Mouse (Mus musculus) MEL (cell line): ENCODE measurements around the gene Gstt3. TPM values are rescaled to one million over a fixed set of nuclear protein-coding genes. Genes with fewer than 3 reads are reported as not detected.

ENCODE experiments used
- DNase-seq: peaks from one replicate; pipeline ENCODE4 v3.0.0; 2011; ENCODE audit warnings: low read depth, low spot score
- H3K27ac ChIP-seq: 2 replicates; pipeline ENCODE4 v1.5.1; 2012; ENCODE audit warnings: low read depth, mild to moderate bottlenecking, control low read depth, low read length, moderate library complexity; ENCODE audit not compliant: control insufficient read depth
- H3K27me3 ChIP-seq, 2 experiments: fragments of 150-350 bp in 1 of 2; sonication (generic) in 1 of 2; 2 replicates each; pipeline ENCODE4 v1.6.1; 2012; ENCODE audit warnings: low read length in 2 of 2, mild to moderate bottlenecking in 2 of 2, improper control_type of control experiment in 1 of 2, moderate library complexity in 1 of 2; ENCODE audit not compliant: insufficient read depth in 2 of 2, control insufficient read depth in 1 of 2
- H3K36me3 ChIP-seq, 2 experiments: 2 replicates each; pipeline ENCODE4 v1.6.1; 2012 to 2014; ENCODE audit warnings: low read length in 2 of 2, improper control_type of control experiment in 1 of 2, inconsistent platforms in 1 of 2, mild to moderate bottlenecking in 1 of 2; ENCODE audit not compliant: insufficient read depth in 2 of 2, control insufficient read depth in 1 of 2
- H3K4me1 ChIP-seq, 2 experiments: fragments of 150-350 bp in 1 of 2; sonication (generic) in 1 of 2; 2 replicates each; pipeline ENCODE4 v1.6.1; 2012; ENCODE audit warnings: low read length in 2 of 2, improper control_type of control experiment in 1 of 2, mild to moderate bottlenecking in 1 of 2; ENCODE audit not compliant: insufficient read depth in 2 of 2, control insufficient read depth in 1 of 2
- H3K4me3 ChIP-seq, 2 experiments: fragments of 150-350 bp in 1 of 2; sonication (generic) in 1 of 2; 2 replicates each; pipeline ENCODE4 v1.5.1; 2012; ENCODE audit warnings: low read depth in 2 of 2, low read length in 2 of 2, mild to moderate bottlenecking in 2 of 2, moderate library complexity in 2 of 2, control low read depth in 1 of 2, improper control_type of control experiment in 1 of 2; ENCODE audit not compliant: control insufficient read depth in 1 of 2, insufficient read depth in 1 of 2
- H3K79me2 ChIP-seq: 2 replicates; pipeline ENCODE4 v1.6.1; 2012; ENCODE audit warnings: mild to moderate bottlenecking, low read length, moderate library complexity; ENCODE audit not compliant: control insufficient read depth, poor library complexity, insufficient read depth
- H3K9ac ChIP-seq: 2 replicates; pipeline ENCODE4 v1.6.1; 2012; ENCODE audit warnings: low read depth, mild to moderate bottlenecking, control low read depth, low read length, moderate library complexity; ENCODE audit not compliant: control insufficient read depth, poor library complexity, severe bottlenecking
- H3K9me3 ChIP-seq: fragments of 150-350 bp; sonication (generic); replicated peaks from 2 replicates; pipeline ENCODE4 v1.6.1; 2012; ENCODE audit warnings: mild to moderate bottlenecking, low read length, improper control_type of control experiment, moderate library complexity; ENCODE audit not compliant: insufficient read depth
- CHD1 ChIP-seq: IDR thresholded peaks from 2 replicates; pipeline ENCODE4 v1.6.1; 2012; ENCODE audit warnings: low read depth, mild to moderate bottlenecking, inconsistent platforms, low read length, improper control_type of control experiment
- CHD2 ChIP-seq: IDR thresholded peaks from 2 replicates; pipeline ENCODE4 v1.6.1; 2011; ENCODE audit warnings: low read length, improper control_type of control experiment
- CTCF ChIP-seq, 3 experiments: IDR thresholded peaks in 2 of 3; conservative IDR thresholded peaks in 1 of 3; 2 replicates each; pipeline ENCODE4 v1.5.1; 2011 to 2012; ENCODE audit warnings: low read length in 3 of 3, low read depth in 2 of 3, mild to moderate bottlenecking in 2 of 3, improper control_type of control experiment in 1 of 3, inconsistent platforms in 1 of 3, mixed read lengths in 1 of 3, moderate library complexity in 1 of 3; ENCODE audit not compliant: control insufficient read depth in 1 of 3, insufficient read depth in 1 of 3, poor library complexity in 1 of 3, severe bottlenecking in 1 of 3
- ELF1 ChIP-seq: IDR thresholded peaks from 2 replicates; pipeline ENCODE4 v1.6.1; 2014; ENCODE audit warnings: low read depth, mild to moderate bottlenecking, inconsistent platforms, low read length, improper control_type of control experiment, moderate library complexity
- EP300 ChIP-seq, 2 experiments: IDR thresholded peaks; 2 replicates each; pipeline ENCODE4 v1.6.1; 2011; ENCODE audit warnings: improper control_type of control experiment in 2 of 2, low read length in 2 of 2, low read depth in 1 of 2, mild to moderate bottlenecking in 1 of 2
- ETS1 ChIP-seq: IDR thresholded peaks from 2 replicates; pipeline ENCODE4 v1.6.1; 2012; ENCODE audit warnings: low read depth, mild to moderate bottlenecking, inconsistent platforms, low read length, improper control_type of control experiment, moderate library complexity
- GATA1 ChIP-seq: IDR thresholded peaks from 2 replicates; pipeline ENCODE4 v1.6.1; 2011; ENCODE audit warnings: low read depth, low read length, improper control_type of control experiment
- HCFC1 ChIP-seq: IDR thresholded peaks from 2 replicates; pipeline ENCODE4 v1.6.1; 2012; ENCODE audit warnings: low read depth, mild to moderate bottlenecking, inconsistent platforms, low read length, improper control_type of control experiment, moderate library complexity
- KAT2A ChIP-seq: conservative IDR thresholded peaks from 2 replicates; pipeline ENCODE4 v1.6.1; 2012; ENCODE audit warnings: low read depth, low read length, improper control_type of control experiment, inconsistent platforms
- MAFK ChIP-seq: IDR thresholded peaks from 2 replicates; pipeline ENCODE4 v1.6.1; 2011; ENCODE audit warnings: low read depth, mild to moderate bottlenecking, low read length, improper control_type of control experiment, borderline replicate concordance
- MAZ ChIP-seq: IDR thresholded peaks from 2 replicates; pipeline ENCODE4 v1.6.1; 2012; ENCODE audit warnings: low read depth, mild to moderate bottlenecking, inconsistent platforms, low read length, improper control_type of control experiment
- MEF2A ChIP-seq: IDR thresholded peaks from 2 replicates; pipeline ENCODE4 v1.6.1; 2014; ENCODE audit warnings: low read depth, mild to moderate bottlenecking, inconsistent platforms, low read length, improper control_type of control experiment; ENCODE audit not compliant: poor library complexity, insufficient replicate concordance, severe bottlenecking; ENCODE audit errors: extremely low read depth
- MXI1 ChIP-seq: IDR thresholded peaks from 2 replicates; pipeline ENCODE4 v1.6.1; 2011; ENCODE audit warnings: mild to moderate bottlenecking, low read depth, low read length, improper control_type of control experiment
- MYB ChIP-seq: IDR thresholded peaks from 2 replicates; pipeline ENCODE4 v1.6.1; 2011; ENCODE audit warnings: mild to moderate bottlenecking, low read depth, low read length, improper control_type of control experiment
- NRF1 ChIP-seq: IDR thresholded peaks from 2 replicates; pipeline ENCODE4 v1.6.1; 2014; ENCODE audit warnings: low read depth, mild to moderate bottlenecking, inconsistent platforms, low read length, improper control_type of control experiment, moderate library complexity; ENCODE audit not compliant: poor library complexity, insufficient read depth, severe bottlenecking
- POLR2A ChIP-seq, 2 experiments: IDR thresholded peaks; 2 replicates each; pipeline ENCODE4 v1.6.1; 2011 to 2012; ENCODE audit warnings: low read length in 2 of 2, mild to moderate bottlenecking in 2 of 2, control low read depth in 1 of 2, improper control_type of control experiment in 1 of 2, low read depth in 1 of 2, moderate library complexity in 1 of 2; ENCODE audit not compliant: control insufficient read depth in 1 of 2, insufficient read depth in 1 of 2, poor library complexity in 1 of 2
- POLR2AphosphoS2 ChIP-seq: IDR thresholded peaks from 2 replicates; pipeline ENCODE4 v1.6.1; 2011; ENCODE audit warnings: low read length, improper control_type of control experiment
- RAD21 ChIP-seq: IDR thresholded peaks from 2 replicates; pipeline ENCODE4 v1.6.1; 2011; ENCODE audit warnings: mild to moderate bottlenecking, low read depth, low read length, improper control_type of control experiment
- RCOR1 ChIP-seq: IDR thresholded peaks from 2 replicates; pipeline ENCODE4 v1.6.1; 2012; ENCODE audit warnings: low read depth, mild to moderate bottlenecking, inconsistent platforms, low read length, improper control_type of control experiment
- TBP ChIP-seq: IDR thresholded peaks from 2 replicates; pipeline ENCODE4 v1.8.0; 2011; ENCODE audit warnings: low read depth, low read length, improper control_type of control experiment
- UBTF ChIP-seq: IDR thresholded peaks from 2 replicates; pipeline ENCODE4 v1.6.1; 2012; ENCODE audit warnings: low read depth, mild to moderate bottlenecking, inconsistent platforms, low read length, improper control_type of control experiment, moderate library complexity, borderline replicate concordance; ENCODE audit not compliant: insufficient read depth
- USF2 ChIP-seq, 2 experiments: IDR thresholded peaks; 2 replicates each; pipeline ENCODE4 v1.6.1; 2011 to 2012; ENCODE audit warnings: improper control_type of control experiment in 2 of 2, low read length in 2 of 2, borderline replicate concordance in 1 of 2, inconsistent platforms in 1 of 2, low read depth in 1 of 2, mild to moderate bottlenecking in 1 of 2; ENCODE audit not compliant: insufficient read depth in 1 of 2
- ZC3H11A ChIP-seq: IDR thresholded peaks from 2 replicates; pipeline ENCODE4 v1.6.1; 2012; ENCODE audit warnings: low read depth, mild to moderate bottlenecking, inconsistent platforms, low read length, improper control_type of control experiment
- ZKSCAN1 ChIP-seq: IDR thresholded peaks from 2 replicates; pipeline ENCODE4 v1.6.1; 2012; ENCODE audit warnings: low read depth, mild to moderate bottlenecking, inconsistent platforms, low read length, improper control_type of control experiment, moderate library complexity
- ZNF384 ChIP-seq: IDR thresholded peaks from 2 replicates; pipeline ENCODE4 v1.6.1; 2012; ENCODE audit warnings: low read depth, mild to moderate bottlenecking, inconsistent platforms, low read length, improper control_type of control experiment
- polyA plus RNA-seq, 2 experiments: library from polyadenylated mRNA; stranded (reverse) in 1 of 2; unstranded in 1 of 2; fragments of >175 nt in 1 of 2; fragments of >200 nt in 1 of 2; gene quantifications; 2 replicates each; pipeline versions ENCODE4 v1.2.1 to v1.2.4; 2012; ENCODE audit warnings: low replicate concordance in 2 of 2, low read depth in 1 of 2; ENCODE audit not compliant: insufficient read length in 2 of 2, insufficient read depth in 1 of 2, missing spikeins in 1 of 2
- total RNA-seq: library from RNA; depleted of rRNA; stranded (reverse); fragments of 300-350 nt; gene quantifications from 2 replicates; pipeline ENCODE4 v1.2.3, GENCODE M21; 2012

Gstt3 gene
- total and polyA plus RNA-seq, 3 experiments, result 4.0 to 10.2 TPM; not detected in 1

DNA sequence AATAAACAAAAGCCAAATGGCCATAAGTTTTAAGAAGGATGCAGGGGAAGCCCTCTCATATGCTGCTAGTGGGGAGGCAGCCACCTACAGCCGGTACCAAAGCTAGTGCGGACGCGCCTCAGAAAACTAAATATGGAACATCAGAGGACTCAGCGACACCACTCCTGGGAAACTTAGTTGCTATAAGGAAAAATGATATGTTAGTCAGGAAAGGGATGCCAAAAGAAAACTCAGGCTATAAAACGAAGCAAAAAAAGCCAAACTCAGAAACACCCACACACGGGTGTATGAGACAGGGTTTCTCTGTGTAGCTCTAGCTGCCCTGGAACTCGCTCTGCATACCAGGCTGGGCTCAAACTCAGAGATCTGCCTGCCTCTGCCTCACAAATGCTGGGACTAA is 7.1 kb upstream of the Gstt3 start:
- Histone ChIP-seq H3K27ac (no peak overlapping the region), H3K9ac (no peak overlapping the region), H3K79me2 (no peaks in the 10 kb centered on the region), H3K4me1 (no peaks in the 10 kb centered on the region), H3K27me3 (peaks cover 3% of the 10 kb centered on the region in 2 experiments; a peak in 3 of 4 replicates), H3K36me3 (no peaks in the 10 kb centered on the region), H3K9me3 (no peaks in the 10 kb centered on the region), H3K4me3 (no peak overlapping the region)
- DNase-seq, result no peak
- TF ChIP-seq ETS1 (no peak), KAT2A (no peak), CHD2 (no peak), MAZ (no peak), MYB (no peak), GATA1 (no peak), HCFC1 (no peak), UBTF (no peak), TBP (no peak), NRF1 (no peak), MXI1 (no peak), CHD1 (no peak), ZC3H11A (no peak)

DNA sequence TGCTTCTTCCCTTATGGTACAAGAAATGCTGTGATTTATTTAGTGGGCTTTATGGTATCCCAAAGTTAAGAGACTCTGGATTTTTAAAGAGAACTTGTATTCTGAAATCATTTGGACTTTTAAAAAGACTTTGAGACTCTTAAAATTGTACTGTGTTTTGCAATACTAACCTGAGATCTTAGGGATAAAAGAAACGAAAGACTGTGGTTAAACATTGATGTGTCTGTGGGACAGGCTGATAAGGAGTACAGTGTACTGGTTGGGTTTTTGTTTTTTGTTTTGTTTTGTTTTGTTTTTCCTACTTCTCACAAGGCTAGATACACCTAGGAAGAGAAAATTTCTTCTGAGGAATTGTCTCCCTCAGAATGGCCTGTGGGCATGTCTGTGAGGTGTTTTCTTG is 4.2 kb upstream of the Gstt3 start:
- no peaks in the 10 kb centered on the region for H3K9me3 ChIP-seq
- no peak for DNase-seq
- peaks cover 0 to 9% of the 10 kb centered on the region in 2 experiments; a peak in 2 of 4 replicates for H3K4me1 ChIP-seq
- no peak overlapping the region for H3K4me3 ChIP-seq
- TF ChIP-seq CHD1 (no peak), POLR2A (IDR thresholded peaks at IDR 0.05; ENCODE audit: control insufficient read depth in 1 of 2, insufficient read depth in 1 of 2, low read depth in 1 of 2, low read length in 2 of 2, poor library complexity in 1 of 2) (no peak), ZC3H11A (no peak), RAD21 (no peak), ETS1 (no peak), RCOR1 (no peak), ZNF384 (no peak), ZKSCAN1 (no peak), KAT2A (no peak), MAFK (no peak), UBTF (no peak), MEF2A (no peak), EP300 (IDR thresholded peaks at IDR 0.05; ENCODE audit: low read depth in 1 of 2, low read length in 2 of 2) (no peak), POLR2AphosphoS2 (no peak), ELF1 (no peak), CTCF (IDR thresholded peaks at IDR 0.05 in 2 of 3, conservative IDR thresholded peaks at IDR 0.05 in 1 of 3; ENCODE audit: control insufficient read depth in 1 of 3, insufficient read depth in 1 of 3, low read depth in 2 of 3, low read length in 3 of 3, poor library complexity in 1 of 3, severe bottlenecking in 1 of 3) (no peak), USF2 (IDR thresholded peaks at IDR 0.05; ENCODE audit: borderline replicate concordance in 1 of 2, insufficient read depth in 1 of 2, low read depth in 1 of 2, low read length in 2 of 2) (no peak)
- peaks cover 3% of the 10 kb centered on the region in 2 experiments; a peak in 3 of 4 replicates for H3K27me3 ChIP-seq
- no peaks in the 10 kb centered on the region; the same call in 1 of the 2 replicates for H3K79me2 ChIP-seq
- H3K9ac ChIP-seq, result no peak overlapping the region
- H3K27ac ChIP-seq, result no peak overlapping the region
- H3K36me3 ChIP-seq, result peaks cover 0 to 5% of the 10 kb centered on the region in 2 experiments; a peak in 1 of 4 replicates
